Mouse (Mus musculus) layer of hippocampus, adult 18-20 months (tissue): Measurements from ENCODE around the gene Foxp4. TPM values are rescaled to one million over a fixed set of nuclear protein-coding genes. Genes with fewer than 3 reads are reported as not detected.

Experiments
- DNase-seq, 2 experiments: peaks; one replicate each; pipeline ENCODE4 v3.0.0; 2022; ENCODE audit warnings: low spot score in 2 of 2
- total RNA-seq, 2 experiments: library from RNA; stranded (reverse); gene quantifications; 2 replicates each; pipeline ENCODE4 v1.2.3; 2021

The Foxp4 gene
- total RNA-seq, 2 experiments from 2014 or later = 49.7 to 56.1 TPM

- DNase-seq = no peak
Measured at GRCm38 (mm10) chr17:47936591-47936990, 12.1 kb upstream of the Foxp4 start.

GRCm38 (mm10) chr17:47929431-47929830, 5.0 kb upstream of the Foxp4 start:
- no peak for DNase-seq

- no peak for DNase-seq
Measured at GRCm38 (mm10) chr17:47925988-47926387, 1.5 kb upstream of the Foxp4 start.

GRCm38 (mm10) chr17:47925340-47925926, 988 bp upstream of the Foxp4 start:
- no peak for DNase-seq

GRCm38 (mm10) chr17:47923678-47924382, 615 bp downstream of the Foxp4 start:
- DNase-seq = peak in 1 of 2 experiments; percentile 18

- no peak for DNase-seq
Measured at GRCm38 (mm10) chr17:47923011-47923677, 1.3 kb downstream of the Foxp4 start.

GRCm38 (mm10) chr17:47922579-47922978, 1.9 kb downstream of the Foxp4 start:
- DNase-seq = no peak

- no peak for DNase-seq
Measured at GRCm38 (mm10) chr17:47922116-47922515, 2.3 kb downstream of the Foxp4 start.

- no peak for DNase-seq
Measured at GRCm38 (mm10) chr17:47921136-47921665, 3.2 kb downstream of the Foxp4 start.

- no peak for DNase-seq
Measured at GRCm38 (mm10) chr17:47919826-47920225, 4.6 kb downstream of the Foxp4 start.

GRCm38 (mm10) chr17:47917907-47918306, 6.5 kb downstream of the Foxp4 start:
- DNase-seq = no peak

- DNase-seq = no peak
Measured at GRCm38 (mm10) chr17:47917212-47917611, 7.2 kb downstream of the Foxp4 start.

- no peak for DNase-seq
Measured at GRCm38 (mm10) chr17:47914676-47915219, 9.7 kb downstream of the Foxp4 start.

- peak in 1 of 2 experiments; percentile 21 for DNase-seq
Measured at GRCm38 (mm10) chr17:47909091-47910001, 15.1 kb downstream of the Foxp4 start.

GRCm38 (mm10) chr17:47908079-47908478, 16.4 kb downstream of the Foxp4 start:
- no peak for DNase-seq

GRCm38 (mm10) chr17:47907366-47907920, 17.0 kb downstream of the Foxp4 start:
- no peak for DNase-seq

- DNase-seq = peak in 1 of 2 experiments; percentile 24
Measured at GRCm38 (mm10) chr17:47903846-47904680, 20.4 kb downstream of the Foxp4 start.

- DNase-seq = no peak
Measured at GRCm38 (mm10) chr17:47901782-47902181, 22.7 kb downstream of the Foxp4 start.

GRCm38 (mm10) chr17:47900716-47901115, 23.7 kb downstream of the Foxp4 start:
- no peak for DNase-seq
